Mouse (Mus musculus) bone marrow, adult 2 months (tissue): ENCODE results near the gene Acy3.

ENCODE experiments used
- CTCF ChIP-seq: fragments of 200-500 bp; IDR thresholded peaks from 2 replicates; pipeline ENCODE4 v1.5.1; 2011; ENCODE audit warnings: low read length, control low read depth; ENCODE audit not compliant: control insufficient read depth, insufficient read depth
- POLR2A ChIP-seq: fragments of 200-500 bp; IDR thresholded peaks from 2 replicates; pipeline ENCODE4 v1.6.1; 2011; ENCODE audit warnings: low read depth, mild to moderate bottlenecking, control low read depth, low read length, borderline replicate concordance; ENCODE audit not compliant: control insufficient read depth

DNA sequence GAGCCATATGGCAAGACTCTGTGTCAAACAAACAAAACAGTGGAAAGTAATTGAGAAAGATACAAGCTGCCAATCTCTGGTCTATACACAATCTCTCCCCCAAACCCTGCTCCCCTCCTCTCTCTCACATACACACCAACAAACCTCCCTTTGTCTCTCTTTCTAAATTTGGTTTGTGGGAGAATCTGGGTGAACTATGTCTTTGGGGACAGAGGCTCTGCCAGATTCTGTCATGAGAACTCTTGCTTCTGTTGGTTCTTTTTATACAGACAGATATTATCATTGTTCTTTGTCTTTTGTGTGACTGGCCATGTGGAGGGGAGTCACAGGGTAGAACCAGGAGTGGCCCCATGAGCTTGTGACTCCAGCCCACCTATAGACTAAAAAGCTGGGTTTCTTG is 41.2 kb downstream of the Acy3 start:
- TF ChIP-seq POLR2A: no peak
- TF ChIP-seq CTCF: no peak
